Mouse (Mus musculus) limb, embryonic 10.5 days (tissue): ENCODE measurements at regions not wholly inside any gene's neighbourhood (a gene's known extent, or its start where the extent isn't known, plus 50 kb on each side); places are given as distances from the start of the nearest gene placed in this dataset.
A peak's percentile ranks its signal among the peaks of the same experiment; 100 is the strongest.

Experiments
- DNase-seq: peaks from one replicate; pipeline ENCODE4 v3.0.0-alpha.2; 2017; ENCODE audit warnings: low spot score
- H3K27ac ChIP-seq: fragments of 300-500 bp; sonication (generic); 2 replicates; pipeline ENCODE4 v1.5.1; 2016; ENCODE audit warnings: mild to moderate bottlenecking
- H3K27me3 ChIP-seq: fragments of 300-500 bp; sonication (generic); 2 replicates; pipeline ENCODE4 v1.6.1; 2016; ENCODE audit warnings: low read depth, mild to moderate bottlenecking; ENCODE audit not compliant: poor library complexity, severe bottlenecking
- H3K36me3 ChIP-seq: fragments of 300-500 bp; sonication (generic); 2 replicates; pipeline ENCODE4 v1.6.1; 2016; ENCODE audit warnings: mild to moderate bottlenecking, moderate library complexity
- H3K4me1 ChIP-seq: fragments of 300-500 bp; sonication (generic); 2 replicates; pipeline ENCODE4 v1.6.1; 2016
- H3K4me3 ChIP-seq: fragments of 300-500 bp; sonication (generic); 2 replicates; pipeline ENCODE4 v1.5.1; 2016; ENCODE audit warnings: mild to moderate bottlenecking, moderate library complexity
- H3K9me3 ChIP-seq: fragments of 300-500 bp; sonication (generic); replicated peaks from 2 replicates; pipeline ENCODE4 v1.6.1; 2016; ENCODE audit warnings: mild to moderate bottlenecking
- WGBS: fragments of 180-500 bp; shearing (Covaris S2); methylation state at CpG from one replicate; pipeline ENCODE4 v1.1.7; 2016; 5-methylcytosine and 5-hydroxymethylcytosine counted together

- no peak overlapping the region for H3K4me3 ChIP-seq
- WGBS, result 76% methylated on average over 10 of the region's 10 CpGs
- H3K36me3 ChIP-seq, result no peaks in the 10 kb centered on the region
- DNase-seq, result no peak
- peaks cover 60% of the 10 kb centered on the region for H3K27me3 ChIP-seq
- H3K9me3 ChIP-seq, result no peaks in the 10 kb centered on the region
- H3K4me1 ChIP-seq, result peaks cover 60% of the 10 kb centered on the region
- no peak overlapping the region for H3K27ac ChIP-seq
These were observed 54.2 kb upstream of the Casz1 start for GRCm38 (mm10) chr4:148750030-148750429.

GRCm38 (mm10) chr4:148751591-148751990 lies 52.6 kb upstream of the Casz1 start:
- peak overlapping the region; percentile 67 for H3K27ac ChIP-seq
- peaks cover 53% of the 10 kb centered on the region for H3K27me3 ChIP-seq
- no peak overlapping the region for H3K4me3 ChIP-seq
- 69% methylated on average over 7 of the region's 7 CpGs for whole genome bisulfite sequencing
- no peaks in the 10 kb centered on the region for H3K36me3 ChIP-seq
- peaks cover 50% of the 10 kb centered on the region for H3K4me1 ChIP-seq
- DNase-seq, result no peak
- no peaks in the 10 kb centered on the region for H3K9me3 ChIP-seq

GRCm38 (mm10) chr4:148752360-148753093 lies 51.7 kb upstream of the Casz1 start:
- WGBS, result 86% methylated on average over 14 of the region's 14 CpGs
- no peak for DNase-seq
- Histone ChIP-seq H3K9me3 (no peaks in the 10 kb centered on the region), H3K4me3 (no peak overlapping the region), H3K36me3 (no peaks in the 10 kb centered on the region), H3K4me1 (peaks cover 41% of the 10 kb centered on the region), H3K27me3 (peaks cover 53% of the 10 kb centered on the region), H3K27ac (peak overlapping the region; percentile 54; the same call in 1 of the 2 replicates)

DNA sequence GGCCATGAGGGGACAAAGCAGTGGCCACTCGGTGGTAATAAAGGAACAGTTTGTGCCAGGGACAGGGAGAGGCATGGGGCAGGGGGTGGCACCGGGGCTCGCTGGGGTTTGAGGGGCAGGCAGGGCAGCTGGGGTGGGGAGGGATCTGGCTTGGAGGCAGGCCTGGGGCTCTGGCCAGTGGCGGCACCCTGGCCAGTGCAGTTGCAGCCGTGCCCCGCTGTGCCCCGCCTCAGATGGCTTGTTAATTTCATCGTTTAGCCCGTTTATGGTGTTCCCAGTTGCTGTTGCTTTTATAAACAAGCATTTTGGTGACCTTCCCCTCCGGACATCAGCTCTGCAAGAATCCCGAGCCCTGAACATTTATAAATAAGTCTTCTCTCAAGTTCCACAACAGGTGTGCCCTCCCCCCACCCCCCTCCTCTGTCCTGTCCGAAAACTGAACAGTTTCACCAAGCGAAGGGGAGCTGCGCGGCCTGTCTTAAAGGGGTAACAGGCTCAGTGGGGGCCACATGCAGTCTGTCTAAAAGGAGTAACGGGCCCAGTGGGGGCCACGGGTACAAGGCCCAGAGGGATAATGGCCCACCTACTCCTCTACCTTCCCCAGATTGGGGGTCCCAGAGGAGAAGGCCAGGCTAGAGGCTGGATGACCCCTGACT lies 51.0 kb upstream of the Casz1 start:
- 75% methylated on average over 17 of the region's 17 CpGs for WGBS
- H3K9me3 ChIP-seq, result no peaks in the 10 kb centered on the region
- peak overlapping the region; percentile 57; the same call in 1 of the 2 replicates for H3K27ac ChIP-seq
- H3K4me1 ChIP-seq, result peaks cover 41% of the 10 kb centered on the region
- DNase-seq, result no peak
- H3K27me3 ChIP-seq, result peaks cover 49% of the 10 kb centered on the region
- no peak overlapping the region for H3K4me3 ChIP-seq
- no peaks in the 10 kb centered on the region for H3K36me3 ChIP-seq

- H3K27me3 ChIP-seq, result peaks cover 43% of the 10 kb centered on the region
- H3K4me1 ChIP-seq, result peaks cover 44% of the 10 kb centered on the region
- no peak overlapping the region for H3K4me3 ChIP-seq
- no peaks in the 10 kb centered on the region for H3K36me3 ChIP-seq
- 89% methylated on average over 8 of the region's 8 CpGs for WGBS
- H3K27ac ChIP-seq, result peak overlapping the region; percentile 57; the same call in 1 of the 2 replicates
- no peak for DNase-seq
- no peaks in the 10 kb centered on the region for H3K9me3 ChIP-seq
These were observed 50.4 kb upstream of the Casz1 start for GRCm38 (mm10) chr4:148753849-148754248.
